22 mouse cellular contexts compared by ENCODE assay signal in the genomic region with DNA sequence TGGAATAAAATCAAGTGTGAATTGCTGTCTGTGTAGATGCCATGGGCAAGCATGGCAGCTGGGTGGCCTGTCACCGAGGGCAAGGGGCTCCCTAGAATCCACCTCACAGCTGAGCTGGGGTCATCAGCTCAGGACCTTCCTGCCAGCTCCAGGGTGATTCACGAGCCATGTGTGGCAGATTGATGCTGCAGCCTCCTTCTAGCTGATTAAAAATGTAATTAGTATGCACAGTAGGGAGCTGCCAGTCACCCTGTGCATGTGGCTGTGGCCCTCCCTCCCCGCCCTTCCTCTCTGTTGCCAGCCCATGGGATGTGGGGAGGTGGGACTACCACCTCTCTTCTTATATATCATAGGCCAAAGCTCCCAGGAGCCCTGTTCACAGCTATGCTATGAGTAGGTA. TPM values are rescaled to one million over a fixed set of nuclear protein-coding genes. Genes with fewer than 3 reads are reported as not detected.
DNase-seq lines count a peak whose midpoint lies in the region; ATAC-seq lines count a peak whose summit lies in the region.
"Had no signal": no experiment of that assay in that cellular context is flagged by ENCODE, and none has a peak within 500 bp of the region (broad histone marks: within the 10 kb centered on the region; RNA-seq: fewer than 3 reads in every experiment).

No protein-coding gene starts in this region.

- 47% methylated on average over 3 of the region's 3 CpGs for WGBS in forebrain, embryonic 13.5 days
- 70% methylated on average over 3 of the region's 3 CpGs for WGBS in forebrain, embryonic 10.5 days
- 43% methylated on average over 3 of the region's 3 CpGs for WGBS in forebrain, embryonic 14.5 days
- 28% methylated on average over 3 of the region's 3 CpGs for WGBS in hindbrain, embryonic 14.5 days
- WGBS in neural tube, embryonic 13.5 days = 26% methylated on average over 3 of the region's 3 CpGs

- no peak for DNase-seq in forebrain, embryonic 10.5 days (ENCODE audit: extremely low spot score, low spot score)
- peak; percentile 37 for DNase-seq in forebrain, embryonic 14.5 days (ENCODE audit: low spot score)
- DNase-seq in hindbrain, embryonic 14.5 days (ENCODE audit: low spot score) = no peak
- no peak for DNase-seq in B cell, adult 2 months
- DNase-seq: adrenal gland, postnatal 25 days; cerebellum, adult 9-10 months; kidney, adult 2 months; kidney, postnatal 36 days; thymus, postnatal 25 days had no signal

- no peak overlapping the region for H3K4me3 ChIP-seq in forebrain, embryonic 13.5 days
- H3K4me3 ChIP-seq in forebrain, embryonic 10.5 days = no peak overlapping the region
- H3K4me3 ChIP-seq in forebrain, embryonic 14.5 days (ENCODE audit: low read depth, low read length) = no peak overlapping the region
- no peak overlapping the region for H3K4me3 ChIP-seq in hindbrain, embryonic 14.5 days (replicated peaks; ENCODE audit: low read length)
- H3K4me3 ChIP-seq in neural tube, embryonic 13.5 days = no peak overlapping the region
- H3K4me3 ChIP-seq: heart, embryonic 15.5 days; liver, embryonic 15.5 days; myocyte had no signal

- no peak overlapping the region for H3K4me2 ChIP-seq in forebrain, embryonic 13.5 days
- H3K4me2 ChIP-seq in forebrain, embryonic 14.5 days (ENCODE audit: low read length) = no peak overlapping the region
- H3K4me2 ChIP-seq in hindbrain, embryonic 14.5 days (replicated peaks) = no peak overlapping the region
- H3K4me2 ChIP-seq in neural tube, embryonic 13.5 days = no peak overlapping the region
- H3K4me2 ChIP-seq: heart, embryonic 15.5 days; liver, embryonic 15.5 days had no signal

- peak; percentile 60; the same call in 1 of the 2 replicates for ATAC-seq in forebrain, embryonic 13.5 days
- ATAC-seq in forebrain, embryonic 14.5 days = no peak; the same call in 1 of the 2 replicates
- peak; percentile 73 for ATAC-seq in hindbrain, embryonic 14.5 days (ENCODE audit: low FRiP score)
- ATAC-seq in neural tube, embryonic 13.5 days (ENCODE audit: low read depth) = peak; percentile 58; the same call in 1 of the 2 replicates
- ATAC-seq in granulocyte monocyte progenitor cell, adult 5-6 weeks (replicated peaks; ENCODE audit: poor library complexity, severe bottlenecking) = no peak
- ATAC-seq: lung, postnatal 0 days had no signal

- no peak overlapping the region for H3K9ac ChIP-seq in forebrain, embryonic 13.5 days
- H3K9ac ChIP-seq in forebrain, embryonic 14.5 days (ENCODE audit: low read length) = 0 out of 2 replicates have a peak overlapping the region, but pooled peaks have one; percentile 8
- H3K9ac ChIP-seq in hindbrain, embryonic 14.5 days = no peak overlapping the region
- no peak overlapping the region; the same call in 1 of the 2 replicates for H3K9ac ChIP-seq in neural tube, embryonic 13.5 days
- H3K9ac ChIP-seq: heart, embryonic 15.5 days; liver, embryonic 15.5 days had no signal

- H3K9me3 ChIP-seq in forebrain, embryonic 13.5 days (replicated peaks) = no peaks in the 10 kb centered on the region
- no peaks in the 10 kb centered on the region for H3K9me3 ChIP-seq in forebrain, embryonic 10.5 days
- H3K9me3 ChIP-seq in forebrain, embryonic 14.5 days (replicated peaks; ENCODE audit: control insufficient read depth, low read length) = no peaks in the 10 kb centered on the region
- H3K9me3 ChIP-seq in hindbrain, embryonic 14.5 days (ENCODE audit: control insufficient read depth, low read length) = no peaks in the 10 kb centered on the region
- no peaks in the 10 kb centered on the region for H3K9me3 ChIP-seq in neural tube, embryonic 13.5 days
- H3K9me3 ChIP-seq: heart, embryonic 15.5 days; liver, embryonic 15.5 days had no signal

- H3K36me3 ChIP-seq in forebrain, embryonic 13.5 days (ENCODE audit: poor library complexity, severe bottlenecking) = peaks cover 16% of the 10 kb centered on the region
- peaks cover 17% of the 10 kb centered on the region; the same call in 1 of the 2 replicates for H3K36me3 ChIP-seq in forebrain, embryonic 10.5 days (replicated peaks)
- H3K36me3 ChIP-seq in forebrain, embryonic 14.5 days (ENCODE audit: control insufficient read depth, insufficient read depth, low read length) = peaks cover 20% of the 10 kb centered on the region
- H3K36me3 ChIP-seq in hindbrain, embryonic 14.5 days (replicated peaks; ENCODE audit: control insufficient read depth, insufficient read depth) = peaks cover 22% of the 10 kb centered on the region
- peaks cover 27% of the 10 kb centered on the region for H3K36me3 ChIP-seq in neural tube, embryonic 13.5 days
- H3K36me3 ChIP-seq: heart, embryonic 15.5 days; liver, embryonic 15.5 days had no signal

- H3K4me1 ChIP-seq in forebrain, embryonic 13.5 days = peaks cover 7% of the 10 kb centered on the region; the same call in 1 of the 2 replicates
- H3K4me1 ChIP-seq in forebrain, embryonic 10.5 days = no peaks in the 10 kb centered on the region
- H3K4me1 ChIP-seq in forebrain, embryonic 14.5 days (ENCODE audit: control insufficient read depth, insufficient read depth, low read length) = no peaks in the 10 kb centered on the region
- peaks cover 9% of the 10 kb centered on the region for H3K4me1 ChIP-seq in hindbrain, embryonic 14.5 days (replicated peaks; ENCODE audit: control insufficient read depth, insufficient read depth, low read length)
- peaks cover 14% of the 10 kb centered on the region for H3K4me1 ChIP-seq in neural tube, embryonic 13.5 days (replicated peaks)
- H3K4me1 ChIP-seq: liver, embryonic 15.5 days had no signal

- no peak overlapping the region for H3K27ac ChIP-seq in forebrain, embryonic 13.5 days
- H3K27ac ChIP-seq in forebrain, embryonic 10.5 days = no peak overlapping the region
- no peak overlapping the region; the same call in 1 of the 2 replicates for H3K27ac ChIP-seq in forebrain, embryonic 14.5 days (ENCODE audit: low read depth, low read length)
- peak overlapping the region; percentile 15; the same call in 1 of the 2 replicates for H3K27ac ChIP-seq in hindbrain, embryonic 14.5 days
- peak overlapping the region; percentile 71 for H3K27ac ChIP-seq in neural tube, embryonic 13.5 days (replicated peaks)
- H3K27ac ChIP-seq: heart, embryonic 15.5 days; liver, embryonic 15.5 days had no signal

- no peaks in the 10 kb centered on the region for H3K27me3 ChIP-seq in forebrain, embryonic 13.5 days
- no peaks in the 10 kb centered on the region for H3K27me3 ChIP-seq in forebrain, embryonic 10.5 days (ENCODE audit: poor library complexity, severe bottlenecking)
- H3K27me3 ChIP-seq in forebrain, embryonic 14.5 days (replicated peaks; ENCODE audit: control insufficient read depth, insufficient read depth, low read length) = no peaks in the 10 kb centered on the region
- H3K27me3 ChIP-seq in hindbrain, embryonic 14.5 days (ENCODE audit: control insufficient read depth, insufficient read depth, low read length) = no peaks in the 10 kb centered on the region
- no peaks in the 10 kb centered on the region for H3K27me3 ChIP-seq in neural tube, embryonic 13.5 days
- H3K27me3 ChIP-seq: heart, embryonic 15.5 days; liver, embryonic 15.5 days had no signal

RNA-seq across cellular contexts. Expression of gene Alppl2, which starts 39.7 kb away (rescaled TPM):
- polyA plus RNA-seq in forebrain, embryonic 13.5 days (2015; fragmentation: Nextera tagmentation; extraction: Ambion mirVana) = not detected in 2 replicates
- polyA plus RNA-seq in forebrain, embryonic 10.5 days (2016; fragmentation: Nextera tagmentation; extraction: Ambion mirVana) = not detected in 2 replicates
- polyA plus RNA-seq in forebrain, embryonic 14.5 days (2014; fragmentation: Nextera tagmentation; extraction: Ambion mirVana) = not detected in 2 replicates
- polyA plus RNA-seq in hindbrain, embryonic 14.5 days (2014; fragmentation: Nextera tagmentation; extraction: Ambion mirVana) = not detected in 2 replicates
- not detected in 2 replicates for polyA plus RNA-seq in neural tube, embryonic 13.5 days (2015; fragmentation: Nextera tagmentation; extraction: Ambion mirVana)
- total RNA-seq in granulocyte monocyte progenitor cell, adult 5-6 weeks (2014; fragmentation: Nextera tagmentation) = not detected in 2 replicates
- not detected in 2 replicates for total RNA-seq in granulocyte monocyte progenitor cell, adult 5-6 weeks (2017)
- total RNA-seq: adrenal gland, postnatal 25 days; gastrocnemius, adult 18-20 months; layer of hippocampus, postnatal 10 days; megakaryocyte, adult 5-6 weeks had no signal
- polyA plus RNA-seq: embryonic facial prominence, embryonic 14.5 days; heart, embryonic 15.5 days; kidney, adult 2 months; limb, embryonic 14.5 days; liver, embryonic 15.5 days; myocyte had no signal

RNA-seq across cellular contexts. Expression of gene Alpi, which starts 51.3 kb away (rescaled TPM):
- polyA plus RNA-seq in forebrain, embryonic 13.5 days (2015; fragmentation: Nextera tagmentation; extraction: Ambion mirVana) = not detected in 2 replicates
- not detected in 2 replicates for polyA plus RNA-seq in forebrain, embryonic 10.5 days (2016; fragmentation: Nextera tagmentation; extraction: Ambion mirVana)
- not detected in 2 replicates for polyA plus RNA-seq in forebrain, embryonic 14.5 days (2014; fragmentation: Nextera tagmentation; extraction: Ambion mirVana)
- not detected in 2 replicates for polyA plus RNA-seq in hindbrain, embryonic 14.5 days (2014; fragmentation: Nextera tagmentation; extraction: Ambion mirVana)
- polyA plus RNA-seq in neural tube, embryonic 13.5 days (2015; fragmentation: Nextera tagmentation; extraction: Ambion mirVana) = not detected in 2 replicates
- not detected in 2 replicates for total RNA-seq in granulocyte monocyte progenitor cell, adult 5-6 weeks (2014; fragmentation: Nextera tagmentation)
- total RNA-seq in granulocyte monocyte progenitor cell, adult 5-6 weeks (2017) = not detected in 2 replicates
- total RNA-seq: adrenal gland, postnatal 25 days; gastrocnemius, adult 18-20 months; layer of hippocampus, postnatal 10 days; megakaryocyte, adult 5-6 weeks had no signal
- polyA plus RNA-seq: embryonic facial prominence, embryonic 14.5 days; gonadal fat pad, adult 2 months; heart, embryonic 15.5 days; kidney, adult 2 months; lung, postnatal 0 days had no signal

Comparison
In these comparisons a context has a peak if more than half of its experiments do, and no peak if none do; other contexts are left out.
1. ATAC-seq: peak in forebrain, embryonic 13.5 days (single experiment), hindbrain, embryonic 14.5 days (single experiment) and neural tube, embryonic 13.5 days (single experiment); none in forebrain, embryonic 14.5 days (single experiment) and granulocyte monocyte progenitor cell, adult 5-6 weeks (single experiment).
2. H3K27ac ChIP-seq: peak in hindbrain, embryonic 14.5 days (single experiment) and neural tube, embryonic 13.5 days (single experiment); none in forebrain, embryonic 13.5 days (single experiment), forebrain, embryonic 10.5 days (single experiment) and forebrain, embryonic 14.5 days (single experiment).